Mouse (Mus musculus) midbrain, embryonic 11.5 days (tissue): ENCODE measurements around the gene Cst9. TPM values are rescaled to one million over a fixed set of nuclear protein-coding genes. Genes with fewer than 3 reads are reported as not detected.

Experiments
- ATAC-seq: fragments of 200-750 bp; cut with Nextera tagmentation; 2 replicates; pipeline ENCODE4 v1.8.0; 2017; ENCODE audit warnings: moderate TSS enrichment, moderate library complexity; ENCODE audit not compliant: low FRiP score
- DNase-seq: peaks from one replicate; pipeline ENCODE4 v3.0.0; 2015; ENCODE audit warnings: low spot score; ENCODE audit errors: missing footprints
- H3K27ac ChIP-seq: fragments of 300-500 bp; sonication (generic); 2 replicates; pipeline ENCODE4 v1.5.1; 2014; ENCODE audit warnings: low read depth, low read length
- H3K27me3 ChIP-seq: fragments of 300-500 bp; sonication (generic); 2 replicates; pipeline ENCODE4 v1.6.1; 2014; ENCODE audit warnings: mild to moderate bottlenecking, low read length, moderate library complexity, mixed read lengths; ENCODE audit not compliant: control insufficient read depth, insufficient read depth
- H3K36me3 ChIP-seq: fragments of 300-500 bp; sonication (generic); 2 replicates; pipeline ENCODE4 v1.6.1; 2014; ENCODE audit warnings: mild to moderate bottlenecking, low read length, moderate library complexity, mixed read lengths; ENCODE audit not compliant: control insufficient read depth, insufficient read depth
- H3K4me1 ChIP-seq: fragments of 300-500 bp; sonication (generic); 2 replicates; pipeline ENCODE4 v1.6.1; 2014; ENCODE audit warnings: low read length; ENCODE audit not compliant: control insufficient read depth, insufficient read depth
- H3K4me2 ChIP-seq: fragments of 300-500 bp; sonication (generic); 2 replicates; pipeline ENCODE4 v1.6.1; 2014; ENCODE audit warnings: mild to moderate bottlenecking, moderate library complexity
- H3K4me3 ChIP-seq: fragments of 300-500 bp; sonication (generic); 2 replicates; pipeline ENCODE4 v1.5.1; 2014; ENCODE audit warnings: low read depth, low read length
- H3K9ac ChIP-seq: fragments of 300-500 bp; sonication (generic); 2 replicates; pipeline ENCODE4 v1.6.1; 2014; ENCODE audit warnings: low read length
- H3K9me3 ChIP-seq: fragments of 300-500 bp; sonication (generic); 2 replicates; pipeline ENCODE4 v1.6.1; 2016; ENCODE audit warnings: low read length; ENCODE audit not compliant: control insufficient read depth
- WGBS: fragments of 180-500 bp; shearing (Covaris S2); extraction: QIAGEN DNeasy Blood & Tissue Kit; methylation state at CpG from one replicate; pipeline ENCODE4 v1.1.7; 2014; 5-methylcytosine and 5-hydroxymethylcytosine counted together
- polyA plus RNA-seq: library from polyadenylated mRNA; unstranded; fragments of >200 nt; fragmentation: Nextera tagmentation; extraction: Ambion mirVana; gene quantifications from 2 replicates; pipeline ENCODE4 v1.2.1, GENCODE M21; 2014

Gene Cst9
- polyA plus RNA-seq: not detected in 2 replicates

DNA sequence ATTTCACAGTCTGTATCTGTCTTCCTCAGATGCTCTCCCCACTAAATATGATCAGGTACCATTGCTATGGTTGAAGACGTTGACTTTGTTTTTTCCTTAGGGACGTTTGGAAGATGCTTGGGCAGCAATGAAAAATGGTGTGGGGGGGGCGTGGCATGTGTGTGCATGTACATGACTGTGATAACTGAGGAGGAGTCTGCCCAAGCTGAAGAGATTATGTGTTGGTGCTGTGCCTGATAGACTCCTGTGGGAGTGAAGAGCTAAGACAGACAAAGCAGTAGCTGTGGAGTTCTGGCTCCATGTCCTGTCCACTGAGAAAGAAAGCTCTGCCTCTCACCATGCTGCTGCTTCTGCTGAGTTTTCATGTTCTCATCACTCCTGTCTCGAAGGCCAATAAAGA lies at the start of gene Cst9:
Gene Cst9 (plus strand): TSS at position 236 of the 400 bp plus-strand sequence.
- Histone ChIP-seq H3K9me3 (no peaks in the 10 kb centered on the region), H3K36me3 (no peaks in the 10 kb centered on the region), H3K27me3 (no peaks in the 10 kb centered on the region), H3K4me1 (no peaks in the 10 kb centered on the region), H3K9ac (no peak within 1 kb of the TSS), H3K4me2 (no peak within 1 kb of the TSS), H3K27ac (no peak within 1 kb of the TSS), H3K4me3 (no peak within 1 kb of the TSS)
- ATAC-seq (no peak), DNase-seq (no peak)
- 79% methylated on average over 4 of the region's 4 CpGs for WGBS

DNA sequence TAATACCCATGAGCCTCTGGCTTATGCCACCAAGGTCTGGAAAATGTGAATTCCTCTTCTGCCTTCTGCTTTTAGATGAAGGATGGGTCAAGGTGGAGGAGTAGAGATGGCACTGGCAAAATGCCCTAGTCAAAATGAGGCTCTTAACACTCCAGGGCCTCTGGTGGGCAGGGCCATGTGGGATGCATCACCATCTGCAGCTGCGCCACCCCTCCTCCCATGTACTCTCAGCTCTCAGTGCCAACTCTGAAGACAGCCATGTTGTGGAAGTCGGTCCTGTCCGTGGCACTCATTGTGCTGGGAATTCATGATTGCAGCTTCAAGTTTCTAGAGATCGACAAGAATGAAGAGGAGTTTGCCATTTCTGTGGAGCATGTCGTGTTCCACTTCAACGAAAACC lies 45.8 kb upstream of the Cst9 start, which contains the start of gene Cst12:
Gene Cst12 (plus strand): TSS at position 220 of the 400 bp plus-strand sequence.
- no peak for DNase-seq
- no peak within 1 kb of the TSS for H3K9ac ChIP-seq
- no peaks in the 10 kb centered on the region for H3K36me3 ChIP-seq
- no peak for ATAC-seq
- no peaks in the 10 kb centered on the region for H3K4me1 ChIP-seq
- H3K27me3 ChIP-seq: no peaks in the 10 kb centered on the region
- WGBS: 90% methylated on average over 6 of the region's 6 CpGs
- H3K9me3 ChIP-seq: no peaks in the 10 kb centered on the region
- no peak within 1 kb of the TSS for H3K27ac ChIP-seq
- no peak within 1 kb of the TSS for H3K4me2 ChIP-seq
- no peak within 1 kb of the TSS for H3K4me3 ChIP-seq

DNA sequence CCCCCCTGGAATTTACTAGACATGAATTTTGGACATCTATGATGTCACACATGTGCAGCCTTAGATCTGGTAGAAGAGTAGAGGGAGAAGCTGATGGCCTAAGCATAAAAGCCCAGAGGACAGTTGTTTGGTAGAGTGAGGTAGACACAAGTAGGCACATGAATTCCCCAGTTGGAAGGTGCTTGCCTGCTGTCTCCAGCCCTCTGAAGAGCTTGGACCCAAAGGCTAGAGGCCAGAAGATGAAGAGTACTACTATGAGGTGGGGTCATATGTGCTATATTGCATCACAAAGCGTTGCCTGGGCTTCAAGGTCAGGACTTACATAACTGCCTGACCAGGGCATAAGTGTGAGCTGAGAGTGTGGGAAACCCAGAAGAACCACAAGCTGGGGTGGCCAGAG lies 36.5 kb upstream of the Cst9 start, which contains the start of gene Cst8:
Gene Cst8 (plus strand): TSS at position 301 of the 400 bp plus-strand sequence.
- H3K9ac ChIP-seq: no peak within 1 kb of the TSS
- H3K4me3 ChIP-seq: no peak within 1 kb of the TSS
- H3K27me3 ChIP-seq: no peaks in the 10 kb centered on the region
- no peak within 1 kb of the TSS for H3K4me2 ChIP-seq
- DNase-seq (no peak), ATAC-seq (no peak)
- no peak within 1 kb of the TSS for H3K27ac ChIP-seq
- 96% methylated on average over 1 of the region's 1 CpGs for WGBS
- no peaks in the 10 kb centered on the region for H3K4me1 ChIP-seq
- H3K36me3 ChIP-seq: no peaks in the 10 kb centered on the region
- H3K9me3 ChIP-seq: no peaks in the 10 kb centered on the region

DNA sequence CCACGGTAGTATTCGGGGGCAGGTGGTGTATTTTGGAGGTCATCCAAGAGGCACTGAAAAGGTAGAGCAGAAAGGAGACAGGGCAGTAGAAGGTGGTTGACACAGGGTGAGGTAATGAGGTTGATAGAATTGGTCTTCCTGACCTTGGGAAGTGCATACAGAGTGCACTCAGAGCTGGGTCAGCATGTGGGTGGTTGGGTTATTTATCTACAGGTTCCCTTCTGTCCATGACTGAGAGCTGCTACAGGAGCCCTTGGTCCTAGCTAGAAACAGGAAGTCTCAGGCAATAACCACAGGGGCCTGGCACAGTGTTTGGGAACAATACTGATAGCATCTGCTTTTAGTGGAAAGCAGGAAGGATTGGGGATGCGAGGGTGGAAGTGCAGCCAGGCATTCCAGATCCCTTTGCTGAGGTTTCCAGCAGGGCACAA lies 33.4 kb upstream of the Cst9 start:
- ATAC-seq (no peak), DNase-seq (no peak)
- no peak overlapping the region for H3K27ac ChIP-seq
- WGBS: 82% methylated on average over 3 of the region's 3 CpGs
- H3K4me3 ChIP-seq: no peak overlapping the region
- H3K4me2 ChIP-seq: no peak overlapping the region
- H3K9ac ChIP-seq: no peak overlapping the region
- no peaks in the 10 kb centered on the region for H3K4me1 ChIP-seq
- no peaks in the 10 kb centered on the region for H3K27me3 ChIP-seq
- no peaks in the 10 kb centered on the region for H3K9me3 ChIP-seq
- no peaks in the 10 kb centered on the region for H3K36me3 ChIP-seq

DNA sequence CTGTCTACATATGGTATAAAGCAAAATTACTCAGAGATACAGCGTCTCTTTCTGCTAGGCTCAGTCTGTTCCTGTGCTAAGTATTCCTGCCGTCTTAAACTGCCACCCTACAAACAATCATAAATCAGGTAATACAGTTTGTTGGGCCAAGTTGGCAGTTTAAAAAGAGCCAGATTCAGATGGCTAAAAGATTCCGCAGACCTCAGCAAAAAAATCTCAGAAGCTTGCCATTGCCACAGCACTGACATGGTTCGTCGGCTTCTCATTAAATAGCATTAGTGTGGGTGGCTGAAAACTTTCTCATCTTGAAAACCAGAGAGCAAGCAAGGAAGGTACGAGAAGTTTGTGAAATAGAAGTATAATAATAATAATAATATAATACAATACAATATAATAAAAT lies 28.3 kb upstream of the Cst9 start:
- Histone ChIP-seq H3K4me1 (no peaks in the 10 kb centered on the region), H3K9ac (no peak overlapping the region), H3K27ac (no peak overlapping the region), H3K4me3 (no peak overlapping the region), H3K9me3 (no peaks in the 10 kb centered on the region), H3K4me2 (no peak overlapping the region), H3K27me3 (no peaks in the 10 kb centered on the region), H3K36me3 (no peaks in the 10 kb centered on the region)
- 86% methylated on average over 6 of the region's 6 CpGs for whole genome bisulfite sequencing
- ATAC-seq: no peak
- DNase-seq: no peak

DNA sequence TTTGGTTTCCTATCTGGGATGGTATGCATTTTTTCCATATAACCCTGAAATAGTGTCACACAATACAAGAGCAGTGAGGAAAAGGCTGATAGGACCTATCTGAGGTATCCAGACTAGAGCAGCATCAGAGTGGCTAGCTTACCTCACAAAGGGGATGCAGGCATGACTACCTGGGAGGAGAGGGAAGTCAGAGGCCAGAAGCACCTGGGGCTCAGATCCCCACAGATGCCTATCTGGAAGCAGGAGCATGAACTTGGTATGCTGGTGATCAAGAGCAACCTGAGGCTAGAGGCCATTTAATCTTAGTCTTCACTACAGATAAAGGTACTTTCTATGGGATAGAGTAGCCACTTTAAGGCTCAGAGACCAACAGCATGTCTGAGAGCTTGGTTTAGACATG lies 15.0 kb upstream of the Cst9 start, which contains the start of gene Cst13:
Gene Cst13 (plus strand): TSS at position 173 of the 400 bp plus-strand sequence.
- Histone ChIP-seq H3K9ac (no peak within 1 kb of the TSS), H3K4me2 (no peak within 1 kb of the TSS), H3K4me3 (no peak within 1 kb of the TSS), H3K27ac (no peak within 1 kb of the TSS), H3K4me1 (peaks cover 3% of the 10 kb centered on the region; the same call in 1 of the 2 replicates), H3K27me3 (no peaks in the 10 kb centered on the region), H3K9me3 (no peaks in the 10 kb centered on the region), H3K36me3 (no peaks in the 10 kb centered on the region)
- ATAC-seq (no peak), DNase-seq (no peak)

DNA sequence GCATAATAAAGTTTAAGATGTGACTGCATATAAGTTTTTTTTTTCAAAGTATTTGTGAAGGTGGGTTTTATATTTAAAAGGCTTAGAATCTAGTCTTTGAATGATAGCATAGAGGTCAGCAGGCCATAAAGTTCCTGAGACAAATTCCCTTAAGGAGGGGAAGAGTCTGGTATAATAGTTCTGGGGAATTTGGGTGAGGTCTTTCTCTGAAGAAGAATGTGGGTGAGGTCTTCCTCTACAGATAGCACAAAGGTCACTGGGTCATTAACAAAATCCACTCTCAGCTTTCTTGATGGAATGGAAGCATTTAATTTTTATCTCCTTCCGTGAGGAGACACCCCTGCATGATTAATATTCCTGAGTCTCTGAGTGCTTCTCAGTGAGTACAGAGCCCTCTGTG lies 9.0 kb upstream of the Cst9 start:
- no peak for DNase-seq
- Histone ChIP-seq H3K36me3 (no peaks in the 10 kb centered on the region), H3K27ac (no peak overlapping the region), H3K4me3 (no peak overlapping the region), H3K4me2 (no peak overlapping the region), H3K27me3 (no peaks in the 10 kb centered on the region), H3K4me1 (no peaks in the 10 kb centered on the region), H3K9me3 (no peaks in the 10 kb centered on the region), H3K9ac (no peak overlapping the region)
- 78% methylated on average over 1 of the region's 1 CpGs for whole genome bisulfite sequencing
- ATAC-seq: no peak

DNA sequence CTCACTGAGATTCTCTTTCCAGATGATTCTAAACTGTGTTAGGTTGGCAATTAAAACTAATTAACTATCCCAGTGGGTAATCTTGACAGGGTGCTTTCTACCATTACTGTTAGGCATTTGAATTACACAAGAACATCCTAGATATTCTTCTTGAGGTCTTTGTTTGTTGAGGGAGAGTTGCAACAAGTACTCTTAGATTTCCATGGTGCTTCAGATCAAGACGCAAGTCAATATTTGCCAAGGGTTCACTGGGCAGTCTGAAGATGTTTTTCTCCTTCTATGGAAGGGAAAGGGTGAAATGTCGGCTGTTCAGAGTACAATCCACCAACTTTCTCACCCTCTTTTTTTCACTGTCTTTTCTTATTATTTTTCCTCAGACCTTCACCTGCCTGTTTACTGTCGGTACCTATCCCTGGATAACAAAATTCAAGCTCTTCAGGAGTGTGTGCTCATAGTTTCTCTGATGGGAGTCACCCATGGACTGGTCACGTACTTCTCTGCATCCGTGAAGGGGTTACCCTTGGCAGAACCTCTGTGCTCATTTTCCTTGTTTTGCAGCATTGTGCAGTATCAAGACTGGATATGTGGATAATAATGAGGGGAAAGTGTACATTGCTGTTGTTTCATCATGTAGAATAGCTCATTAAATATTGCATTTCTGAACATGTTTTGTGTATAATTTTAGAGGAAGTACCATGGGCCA lies 3.3 kb downstream of the Cst9 start:
- Histone ChIP-seq H3K27ac (no peak overlapping the region), H3K9me3 (no peaks in the 10 kb centered on the region), H3K9ac (no peak overlapping the region), H3K4me3 (no peak overlapping the region), H3K27me3 (no peaks in the 10 kb centered on the region), H3K4me1 (no peaks in the 10 kb centered on the region), H3K36me3 (no peaks in the 10 kb centered on the region), H3K4me2 (no peak overlapping the region)
- ATAC-seq (no peak), DNase-seq (no peak)
- 85% methylated on average over 5 of the region's 5 CpGs for WGBS

DNA sequence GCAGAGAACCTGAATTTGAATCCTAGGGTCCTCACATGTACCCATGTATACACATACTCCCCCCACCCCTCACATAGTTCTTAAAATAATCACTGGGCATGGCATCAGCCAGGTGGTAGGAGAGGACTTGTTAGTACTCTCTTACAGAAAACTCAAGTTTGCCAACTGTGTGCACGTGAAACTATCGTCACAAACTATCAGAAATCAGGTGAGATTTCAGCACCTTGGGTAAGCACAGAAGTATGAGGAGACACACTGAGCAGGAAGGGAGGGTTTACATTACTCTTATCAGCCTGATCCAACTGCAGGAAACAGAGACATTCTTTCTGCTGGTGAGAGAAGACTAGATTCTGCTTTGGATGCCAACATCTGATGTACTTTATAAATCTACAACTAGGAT lies 4.3 kb downstream of the Cst9 start:
- Histone ChIP-seq H3K4me2 (no peak overlapping the region), H3K9ac (no peak overlapping the region), H3K27ac (no peak overlapping the region), H3K27me3 (no peaks in the 10 kb centered on the region), H3K36me3 (no peaks in the 10 kb centered on the region), H3K4me3 (no peak overlapping the region), H3K4me1 (no peaks in the 10 kb centered on the region), H3K9me3 (no peaks in the 10 kb centered on the region)
- WGBS: 90% methylated on average over 2 of the region's 2 CpGs
- DNase-seq (no peak), ATAC-seq (no peak)
